Mouse (Mus musculus) adrenal gland, adult 2 months (tissue): ENCODE measurements around the gene Dync1li2. TPM values are rescaled to one million over a fixed set of nuclear protein-coding genes. Genes with fewer than 3 reads are reported as not detected.

Experiments used
- DNase-seq: peaks from one replicate; pipeline ENCODE4 v3.0.0; 2021
- long read RNA-seq: library from polyadenylated mRNA; stranded (forward); transcript quantifications from one replicate; pipeline ENCODE4 v2.0.0, GENCODE M21; 2021
- polyA plus RNA-seq: library from polyadenylated mRNA; depleted of rRNA; stranded (reverse); fragments of >200 nt; gene quantifications from 2 replicates; pipeline ENCODE4 v1.2.3, GENCODE M21; 2012; rRNA removed
- total RNA-seq, 2 experiments: library from RNA; stranded (reverse); gene quantifications; 2 replicates each; pipeline ENCODE4 v1.2.3; 2021

Dync1li2 gene
- total RNA-seq (100 to 1,000 TPM in 1 of 2 experiments, 10 to 100 TPM in 1; 90.6 to 168 TPM), polyA plus RNA-seq (9.5 and 10.5 TPM in 2 replicates)
- long read RNA-seq, full-length matches to known transcripts = 49 of 63 reads
- long read RNA-seq, partial matches to known transcripts = 3 of 63 reads
- long read RNA-seq, other reads (novel, unspliced or antisense) = 11 of 63 reads

DNA sequence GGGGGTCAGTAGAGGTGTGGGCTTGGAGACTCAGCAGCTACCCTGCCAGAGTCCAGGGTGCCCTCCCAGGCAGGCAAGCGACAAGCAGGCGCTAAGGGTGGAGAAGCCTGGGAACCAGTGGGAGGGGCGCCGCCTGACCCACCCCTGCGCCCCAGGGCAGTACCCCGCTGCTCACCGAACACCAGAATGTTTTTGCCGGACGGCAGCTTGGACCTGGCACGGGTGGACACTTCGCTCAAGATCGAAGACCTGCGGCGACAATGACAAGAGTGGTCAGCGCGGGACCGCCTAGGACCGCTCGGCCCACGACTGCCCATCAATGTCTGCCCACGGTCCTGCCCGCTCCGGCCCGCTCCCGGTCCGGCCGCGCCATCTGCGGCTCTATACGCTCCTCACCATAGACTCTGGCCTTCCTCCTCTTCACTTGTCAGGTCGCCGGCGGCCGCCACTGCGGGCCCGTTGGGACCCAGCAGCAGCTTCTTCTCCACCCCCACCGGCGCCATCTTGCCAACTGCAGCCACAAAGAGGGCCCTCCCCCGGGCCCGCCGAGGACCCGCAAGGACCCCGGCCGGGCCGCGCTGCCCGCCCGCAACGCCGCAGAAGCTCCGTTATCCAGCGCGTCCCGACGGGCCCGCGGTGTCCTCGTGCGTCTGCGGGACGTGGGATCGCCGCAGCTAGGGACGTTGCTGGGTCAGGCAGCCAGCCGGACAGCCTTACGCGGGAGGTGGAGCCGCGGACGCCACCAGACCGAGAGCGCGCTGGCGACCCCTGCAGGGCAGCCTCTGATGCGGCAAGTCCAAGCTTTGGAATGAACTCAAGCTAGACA lies at the start of gene Dync1li2:
Gene Dync1li2 (minus strand): TSS at position 749 of the 826 bp plus-strand sequence.
- peak; percentile 94 for DNase-seq

DNA sequence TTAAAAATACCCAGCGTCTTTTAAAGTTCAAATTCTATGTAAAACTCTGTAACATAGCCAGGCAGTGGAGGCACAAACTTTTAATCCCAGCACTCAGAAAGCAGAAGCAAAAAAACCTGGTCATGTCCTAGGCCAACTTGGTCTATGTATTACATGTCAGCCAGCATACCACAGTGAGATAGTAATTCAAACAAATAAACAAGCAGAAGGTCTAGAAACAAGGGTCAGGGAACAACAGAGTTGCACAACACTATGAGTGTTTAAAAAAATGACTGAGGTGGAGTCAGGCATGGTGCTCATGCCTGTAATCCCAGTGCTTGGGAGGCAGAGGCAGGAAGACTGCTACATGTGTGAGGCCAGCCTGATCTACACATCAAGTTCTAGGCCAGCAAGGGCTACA lies 36.2 kb upstream of the Dync1li2 start:
- no peak for DNase-seq

DNA sequence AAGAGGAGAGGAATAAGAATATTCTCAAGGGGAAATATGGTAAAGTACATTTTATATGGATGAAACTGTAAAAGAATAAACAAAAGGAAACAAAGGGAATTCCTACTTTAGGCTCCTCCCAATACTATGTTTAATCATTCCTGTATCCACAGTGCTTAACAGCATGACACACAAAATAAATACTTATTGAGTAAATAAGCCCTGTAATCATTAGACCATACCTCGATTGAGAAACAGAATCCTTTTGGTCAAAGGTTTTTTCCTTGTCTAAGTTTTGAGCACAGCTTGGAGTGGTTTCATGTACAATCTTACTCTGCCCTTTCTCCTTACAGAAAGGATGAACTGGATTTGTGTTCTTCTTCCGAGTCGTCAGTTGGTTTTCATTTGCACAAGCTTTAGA lies 29.6 kb upstream of the Dync1li2 start:
- DNase-seq = no peak

DNA sequence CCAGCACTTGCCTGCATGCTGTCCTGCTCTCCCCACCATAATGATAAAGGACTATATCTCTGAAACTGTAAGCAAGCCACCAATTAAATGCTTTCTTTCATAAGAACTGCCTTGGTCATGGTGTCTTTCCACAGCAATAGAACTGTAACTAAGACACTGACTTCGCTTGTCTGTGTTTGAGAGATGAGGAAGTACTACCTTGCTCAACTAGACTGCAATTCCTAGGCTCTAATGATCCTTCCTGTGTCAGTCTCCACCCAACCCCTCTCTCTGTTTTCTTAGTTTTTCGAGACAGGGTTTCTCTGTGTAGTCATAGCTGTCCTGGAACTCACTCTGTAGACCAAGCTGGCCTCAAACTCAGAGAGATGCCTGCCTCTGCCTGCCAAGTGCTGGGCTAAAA lies 24.6 kb upstream of the Dync1li2 start:
- no peak for DNase-seq

DNA sequence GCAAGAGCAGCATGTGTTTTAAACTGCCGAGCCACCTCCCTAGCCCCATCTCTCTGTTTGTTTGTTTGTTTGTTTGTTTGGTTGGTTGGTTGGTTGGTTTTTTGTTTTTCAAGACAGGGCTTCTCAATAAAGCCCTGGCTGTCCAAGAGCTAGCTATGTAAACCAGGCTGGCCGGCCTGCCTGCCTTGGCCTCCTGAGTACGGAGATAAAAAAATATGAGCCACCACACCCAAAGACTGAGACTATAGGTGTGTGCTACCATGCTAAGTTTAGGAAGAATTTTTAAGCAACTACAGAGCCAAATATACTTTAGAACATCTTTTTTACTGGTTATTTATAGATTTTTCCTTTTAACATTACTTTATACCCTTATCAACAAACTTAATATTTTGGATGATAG lies 9.3 kb upstream of the Dync1li2 start:
- DNase-seq = no peak

DNA sequence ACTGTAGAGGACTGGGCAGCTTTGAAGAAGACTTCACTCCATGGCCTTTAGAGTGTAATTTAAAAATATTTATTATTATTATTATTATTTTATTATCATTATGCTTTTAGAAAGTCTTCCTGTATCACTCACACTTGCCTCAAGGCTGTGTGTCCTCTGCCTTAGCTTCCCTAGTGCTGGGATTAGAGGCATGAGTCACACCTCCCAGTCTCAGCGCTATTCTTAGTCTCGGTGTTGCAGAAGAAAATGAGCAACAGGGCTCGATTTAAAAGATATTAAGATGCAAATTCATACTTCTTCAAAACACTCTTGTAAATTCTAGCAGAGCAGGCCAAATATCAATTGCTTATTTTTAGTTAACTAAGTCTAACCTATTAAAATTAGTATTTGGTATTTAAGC lies 5.9 kb upstream of the Dync1li2 start:
- peak; percentile 27 for DNase-seq

DNA sequence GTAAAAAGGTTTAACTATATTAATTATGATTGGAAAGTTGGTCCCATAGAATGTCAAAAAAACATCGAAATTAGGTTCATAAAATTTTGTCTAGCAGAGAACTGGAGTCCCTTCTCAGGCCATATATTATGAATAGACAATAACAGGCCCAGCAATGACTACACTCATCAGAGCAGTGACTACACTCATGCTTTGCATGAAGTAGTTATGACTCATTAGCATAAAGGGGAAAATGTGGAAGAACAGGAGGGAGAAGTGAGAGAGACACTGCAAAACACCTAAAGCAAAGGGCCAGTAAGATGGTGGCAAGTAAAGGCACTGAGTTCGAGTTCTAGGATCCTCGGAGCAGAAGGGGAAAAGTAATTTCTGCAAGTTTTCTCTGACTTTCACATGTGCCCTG lies 3.2 kb upstream of the Dync1li2 start:
- no peak for DNase-seq

DNA sequence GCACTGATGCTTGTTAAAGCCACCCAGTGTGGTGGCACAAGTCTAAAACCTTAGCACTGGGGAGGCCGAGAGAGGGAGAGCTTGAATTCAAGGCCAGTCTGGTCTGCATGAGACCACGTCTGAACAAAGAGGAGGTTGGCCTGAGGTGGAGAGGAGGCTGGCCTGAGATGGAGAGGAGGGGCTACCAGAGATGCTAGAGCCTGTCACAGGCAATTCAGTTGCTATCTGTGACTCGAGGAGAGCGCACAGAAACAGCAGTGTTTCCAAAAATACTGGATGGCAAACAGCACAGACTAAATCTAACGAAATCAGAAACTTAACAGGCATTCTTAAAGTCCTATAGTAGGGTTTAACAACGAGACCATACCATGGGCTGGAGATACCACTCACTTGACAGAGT lies 2.4 kb upstream of the Dync1li2 start:
- DNase-seq = no peak

DNA sequence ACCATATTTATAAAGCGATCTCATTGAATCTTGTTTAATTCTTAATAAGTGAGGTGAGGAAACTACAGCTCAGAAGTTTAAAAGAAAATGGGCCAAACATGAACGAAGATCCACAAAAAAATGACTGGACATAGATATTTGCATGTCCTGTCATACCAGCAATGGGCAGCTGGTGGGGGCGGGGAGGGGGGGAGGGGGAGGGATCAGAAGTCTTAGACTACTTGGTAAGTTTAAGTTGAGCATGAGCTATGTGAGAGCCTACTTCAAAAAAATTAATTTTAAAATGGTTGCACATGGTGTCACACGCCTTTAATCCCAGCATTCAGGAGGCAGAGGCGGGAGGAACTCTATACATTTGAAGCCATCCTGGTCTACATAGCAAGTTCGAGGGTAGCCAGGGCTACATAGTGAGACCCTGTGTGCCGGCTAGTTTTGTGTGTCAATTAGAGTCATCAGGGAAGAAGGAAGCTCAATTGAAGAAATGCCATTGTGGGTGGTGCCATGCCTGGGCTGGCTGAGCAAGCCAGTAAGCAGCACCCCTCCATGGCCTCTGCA lies 355 bp upstream of the Dync1li2 start:
- DNase-seq = no peak

DNA sequence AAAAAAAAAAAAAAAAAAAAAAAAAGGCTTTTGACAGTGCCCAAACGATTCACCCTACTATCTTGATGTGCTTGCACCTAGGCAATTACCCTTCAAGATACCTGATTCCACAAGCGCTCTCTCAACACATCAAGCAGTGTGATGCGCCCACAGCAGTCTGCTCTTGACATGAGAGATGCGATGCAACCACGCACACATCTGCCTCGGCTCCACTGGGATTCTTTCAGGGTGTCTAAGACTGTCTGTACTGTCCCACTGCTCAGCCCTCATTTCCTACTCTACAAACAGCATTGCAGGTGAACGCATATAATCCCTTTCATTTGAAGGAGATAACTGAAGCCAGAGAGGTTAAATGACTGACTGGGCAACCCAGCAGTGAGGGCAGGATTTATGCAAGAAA lies 1.2 kb downstream of the Dync1li2 start:
- no peak for DNase-seq

DNA sequence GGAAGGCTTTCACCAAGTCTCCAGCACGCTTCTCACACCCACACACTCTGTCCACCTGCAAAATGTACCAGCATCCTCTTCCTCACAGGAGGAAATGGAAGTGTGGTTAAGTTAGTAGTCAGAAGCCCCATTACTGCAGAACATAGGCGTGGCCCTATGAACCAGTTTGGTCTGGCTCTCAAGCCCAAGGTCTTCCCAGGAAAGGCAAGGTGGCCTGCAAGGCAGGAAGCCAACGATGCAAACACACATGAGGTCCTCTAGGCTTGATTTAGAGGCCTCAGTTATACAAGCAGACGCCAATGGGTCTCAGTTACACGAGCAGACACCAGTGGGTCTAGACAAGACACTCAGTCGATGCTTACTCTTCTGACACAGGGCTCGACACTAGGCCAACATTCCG lies 3.4 kb downstream of the Dync1li2 start:
- DNase-seq = no peak

DNA sequence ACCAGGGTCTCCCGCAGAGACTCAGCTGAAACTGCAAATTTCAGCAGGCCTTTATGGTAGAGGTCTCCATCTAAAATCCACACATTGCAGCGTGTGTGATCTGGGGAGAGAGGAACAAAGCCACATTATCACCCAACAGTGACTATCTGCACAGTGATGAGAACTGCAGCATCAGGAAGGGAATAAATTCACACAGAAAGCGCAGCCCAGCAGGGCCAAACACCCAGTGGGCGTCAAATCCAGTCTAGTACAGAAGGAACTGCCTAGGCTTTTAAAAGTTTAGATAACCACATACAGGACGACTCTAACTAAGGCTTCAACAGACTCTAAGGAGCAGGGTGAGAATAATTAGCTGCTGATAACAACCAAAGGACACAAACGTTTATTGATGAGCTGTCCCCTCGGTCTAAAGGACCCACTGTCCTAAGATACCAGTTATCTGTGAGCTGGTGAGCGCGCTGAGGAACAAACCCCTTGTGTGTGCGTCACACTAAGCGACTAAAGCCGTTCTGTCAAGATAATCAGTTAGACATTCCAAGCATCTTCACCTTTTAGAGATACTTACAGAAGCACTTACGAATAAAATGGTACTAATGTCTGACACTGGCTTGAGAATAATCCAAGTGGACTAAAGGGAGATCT lies 5.2 kb downstream of the Dync1li2 start:
- no peak for DNase-seq

DNA sequence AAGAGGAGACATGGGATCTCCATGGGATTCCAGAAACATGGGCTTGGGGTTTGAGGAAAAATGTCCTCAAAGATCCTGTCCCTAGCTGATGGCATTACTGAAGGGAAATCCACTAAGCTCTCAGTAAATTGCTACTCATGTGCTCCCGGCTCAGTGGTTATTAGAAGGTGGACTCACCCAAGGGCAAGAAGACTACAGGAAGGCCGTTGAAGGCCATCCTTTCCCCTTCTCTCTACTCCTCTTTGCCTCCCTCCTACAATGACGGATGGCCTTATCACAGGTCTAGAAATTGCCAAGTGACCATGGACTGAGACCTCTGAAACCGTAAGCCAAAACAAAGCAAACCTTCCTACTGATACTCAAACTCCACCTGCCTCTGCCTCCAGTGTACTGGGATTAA lies 6.3 kb downstream of the Dync1li2 start:
- DNase-seq = no peak

DNA sequence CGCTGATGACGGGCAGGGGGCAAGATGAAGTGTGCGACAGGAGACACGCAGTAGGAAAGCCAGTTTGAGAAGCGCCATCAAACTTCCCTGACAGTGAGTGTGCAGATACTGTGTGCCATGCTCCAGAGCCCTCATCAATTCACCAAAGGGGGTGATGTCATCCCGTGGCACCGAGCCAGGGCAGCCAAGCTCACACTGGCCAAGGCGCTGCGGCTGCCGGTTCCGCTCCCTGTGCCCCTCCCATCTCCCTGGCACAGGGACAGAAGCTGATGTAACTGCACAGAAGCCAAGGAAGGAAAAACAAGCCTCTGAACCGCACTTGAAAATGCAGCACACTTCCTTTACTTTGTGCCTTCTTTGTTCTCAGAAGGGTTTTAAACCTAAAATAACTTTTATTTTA lies 6.8 kb downstream of the Dync1li2 start:
- peak; percentile 100 for DNase-seq

DNA sequence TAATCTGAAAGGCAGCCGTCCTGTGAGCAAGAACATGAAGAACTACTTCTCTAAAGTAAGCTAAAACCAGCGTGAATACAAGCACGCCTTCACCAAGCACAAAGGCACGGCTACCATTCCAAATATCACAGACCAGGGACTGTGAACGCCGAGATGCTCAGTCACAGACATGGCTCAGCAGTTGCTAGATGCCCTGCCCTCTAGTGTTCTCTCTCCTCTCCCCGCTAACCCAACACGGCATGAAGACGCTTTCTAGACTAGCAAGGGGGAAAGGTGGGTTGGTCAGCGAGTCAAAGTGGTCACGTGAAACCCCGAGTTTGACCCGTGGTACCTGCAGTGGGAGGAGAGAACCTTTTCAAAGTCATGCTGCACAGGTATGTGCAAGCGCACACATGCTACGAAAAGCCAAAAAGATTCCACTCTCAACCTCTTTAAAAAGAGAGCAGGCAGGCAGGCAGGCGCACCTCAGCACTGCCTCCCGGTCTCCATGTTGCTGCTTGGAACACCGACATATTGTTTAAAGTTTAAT lies 8.0 kb downstream of the Dync1li2 start:
- DNase-seq = peak; percentile 7

DNA sequence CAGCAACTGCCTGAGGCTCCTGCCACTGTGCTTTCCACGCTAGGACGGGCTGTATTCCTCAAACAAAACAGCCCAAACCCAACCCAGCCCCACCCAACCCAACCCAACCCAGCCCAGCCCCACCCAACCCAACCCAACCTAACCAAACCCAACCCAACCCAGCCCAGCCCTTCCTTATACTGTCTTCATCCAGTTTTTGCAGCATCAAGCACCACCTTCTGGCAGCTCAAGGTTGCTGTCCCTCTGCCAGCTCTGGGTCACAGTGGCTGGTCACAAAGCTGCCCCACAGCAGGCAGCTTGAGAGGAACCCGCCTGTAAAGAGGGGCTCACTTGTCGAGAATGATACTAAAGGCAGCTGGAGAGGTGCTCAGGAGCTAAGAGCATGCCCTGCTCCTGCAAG lies 8.6 kb downstream of the Dync1li2 start:
- DNase-seq = peak; percentile 82

DNA sequence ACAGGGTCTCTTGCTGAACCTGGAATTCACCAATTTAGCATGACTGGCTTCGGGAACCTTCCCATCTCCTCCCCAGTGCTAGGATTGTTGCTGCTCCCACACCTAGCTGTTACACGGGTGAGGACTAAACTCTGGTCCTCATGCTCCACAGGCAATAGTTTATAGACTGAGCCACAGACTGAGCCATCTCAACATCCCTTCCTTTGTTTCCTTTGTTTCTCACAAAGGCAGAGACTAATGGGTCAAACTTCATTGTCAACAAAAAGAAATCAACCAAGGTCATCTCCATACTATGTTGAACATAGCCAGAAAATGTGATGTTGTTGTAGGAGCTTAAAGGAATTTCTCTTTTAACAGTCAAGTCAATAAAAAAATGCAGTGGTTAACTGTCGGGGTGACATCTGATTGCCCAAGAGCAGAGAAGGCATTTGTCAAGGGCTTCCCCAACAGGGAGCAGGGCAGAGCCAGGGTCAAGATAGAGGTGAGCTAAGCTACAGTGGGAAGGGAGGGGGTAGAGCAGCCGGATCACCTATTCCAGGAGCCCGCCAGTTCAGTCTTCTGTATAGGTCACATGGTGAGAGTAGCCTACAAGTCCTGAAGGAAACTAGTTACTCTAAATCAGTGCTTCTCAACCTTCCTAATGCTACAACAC lies 9.5 kb downstream of the Dync1li2 start:
- DNase-seq = peak; percentile 29

DNA sequence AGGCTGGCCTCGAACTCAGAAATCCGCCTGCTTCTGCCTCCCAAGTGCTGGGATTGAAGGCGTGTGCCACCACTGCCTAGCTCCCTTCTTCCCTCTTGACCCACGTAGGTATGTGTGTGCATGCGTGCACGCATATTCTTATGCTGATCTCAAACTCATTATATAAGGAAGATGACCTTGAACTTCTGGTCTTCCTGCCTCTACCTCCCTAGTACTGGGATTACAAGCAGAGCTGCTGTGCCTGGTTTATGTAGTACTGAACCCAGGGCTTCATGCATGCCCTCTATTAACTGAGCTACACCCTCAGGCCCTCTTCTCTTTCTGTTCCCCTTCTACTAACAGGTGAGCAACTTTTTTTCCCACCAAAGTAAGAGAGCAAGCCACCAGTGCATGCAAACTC lies 10.2 kb downstream of the Dync1li2 start:
- no peak for DNase-seq

DNA sequence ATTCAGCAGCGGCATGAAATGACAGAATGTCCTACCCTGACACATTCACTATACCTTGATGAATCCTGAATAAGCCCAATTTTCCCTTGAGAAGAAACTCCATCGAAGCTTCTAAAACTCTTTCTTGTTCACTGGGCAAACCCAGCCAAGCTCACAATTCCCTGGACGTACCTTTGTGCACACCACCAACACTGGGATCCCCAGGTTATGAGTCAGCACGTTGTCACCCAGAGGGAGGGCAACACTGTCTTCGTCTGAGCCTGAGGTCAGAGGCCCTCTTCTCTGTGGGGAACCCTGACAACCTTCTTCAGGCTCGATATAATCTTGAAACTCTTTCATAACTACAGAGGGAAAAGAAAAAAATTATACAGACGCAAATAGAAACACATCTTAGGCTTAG lies 12.6 kb downstream of the Dync1li2 start:
- peak; percentile 39 for DNase-seq

DNA sequence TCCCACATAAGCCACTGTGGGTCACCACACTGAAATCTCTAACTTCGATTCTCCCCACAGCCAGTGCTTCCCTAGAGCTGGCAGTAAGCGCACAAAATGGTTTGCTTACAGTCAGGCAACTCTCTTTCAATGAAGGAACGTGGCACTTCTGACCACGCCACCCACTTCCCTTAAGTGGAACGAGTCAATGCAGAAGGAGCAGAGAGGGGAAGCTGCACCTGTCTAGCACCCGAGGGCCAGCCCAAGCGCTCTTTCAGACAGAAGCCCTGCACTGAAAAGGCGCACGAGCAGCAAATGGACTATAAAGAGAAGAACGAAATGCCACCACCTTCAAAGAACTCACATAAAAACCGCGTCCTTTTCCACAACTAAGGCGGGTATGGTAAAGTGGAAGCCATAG lies 15.1 kb downstream of the Dync1li2 start:
- no peak for DNase-seq

DNA sequence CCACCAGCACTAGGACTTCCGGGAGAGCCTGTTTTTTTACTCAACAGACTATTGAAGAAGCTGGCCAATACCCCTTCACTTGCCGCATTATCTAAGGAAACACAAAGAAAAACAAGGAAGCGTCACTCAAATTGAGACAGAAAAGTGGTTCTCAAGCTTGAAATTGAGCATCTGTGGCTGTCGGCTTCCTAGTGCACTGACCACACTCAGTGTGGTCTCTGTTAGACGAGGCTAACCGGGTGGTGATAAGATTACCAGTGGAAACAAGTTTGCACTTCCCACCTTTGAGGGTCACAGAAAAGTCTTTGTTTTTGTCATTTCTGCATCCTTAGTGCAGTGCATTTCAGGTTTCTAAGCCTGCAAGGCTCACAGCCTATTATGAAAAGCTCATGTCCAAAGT lies 20.5 kb downstream of the Dync1li2 start:
- no peak for DNase-seq

DNA sequence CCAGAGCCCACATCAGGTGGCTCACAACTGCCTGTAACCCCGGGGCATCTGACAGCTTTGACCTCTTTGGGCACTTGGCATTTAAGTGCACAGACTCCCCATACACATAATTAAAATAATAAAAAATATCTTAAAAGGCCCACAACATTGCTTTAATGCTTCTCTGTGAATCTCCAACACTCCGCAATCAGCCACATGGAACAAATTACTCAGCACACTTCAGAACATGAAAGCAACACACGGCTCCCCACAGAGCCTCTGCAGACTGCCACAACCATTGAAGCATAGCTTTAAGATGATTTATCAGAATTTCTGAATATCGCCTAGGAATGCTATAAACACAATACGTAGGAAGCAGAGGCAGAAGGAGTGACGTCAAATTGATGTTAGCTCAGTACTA lies 26.8 kb downstream of the Dync1li2 start:
- no peak for DNase-seq
